Mouse (Mus musculus) A20 (cell line): ENCODE measurements around the gene G3bp2.
A peak's percentile ranks its signal among the peaks of the same experiment; 100 is the strongest.

Experiments
- DNase-seq: peaks from one replicate; pipeline ENCODE4 v3.0.0-alpha.2; 2011; ENCODE audit warnings: low read depth, low spot score

The G3bp2 gene

GRCm38 (mm10) chr5:92011756-92012155, 71.8 kb downstream of the G3bp2 start:
- no peak for DNase-seq

GRCm38 (mm10) chr5:92009827-92010226, 73.7 kb downstream of the G3bp2 start:
- DNase-seq, result no peak

DNA sequence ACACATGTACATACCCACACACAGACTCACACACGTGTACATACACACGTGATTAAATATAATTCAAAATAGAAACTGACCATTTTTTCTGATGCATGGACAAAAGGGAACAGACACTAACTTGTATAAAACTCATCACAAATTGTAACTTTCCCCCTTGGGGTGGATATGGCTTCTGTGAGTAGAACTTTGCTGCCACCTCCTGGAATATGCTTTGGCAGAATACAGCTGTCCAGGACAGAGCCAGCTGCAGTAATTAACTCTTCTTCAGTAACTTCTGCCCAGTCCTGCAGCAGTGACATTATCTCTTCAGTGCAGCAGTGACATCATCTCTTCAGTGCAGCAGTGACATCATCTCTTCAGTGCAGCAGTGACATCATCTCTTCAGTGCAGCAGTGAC, 80.5 kb downstream of the G3bp2 start:
- peak; percentile 65 for DNase-seq
